Mouse (Mus musculus): ENCODE data around the gene Selenon. TPM values are rescaled to one million over a fixed set of nuclear protein-coding genes. Genes with fewer than 3 reads are reported as not detected.
A peak's percentile ranks its signal among the peaks of the same experiment; 100 is the strongest.
"Not testable (repeated sequence)": the region's sequence is repeated elsewhere in the genome, so short reads cannot be mapped to it uniquely, and the experiment has no call there.

Selenon gene
- total RNA-seq, 4 experiments from 2014 or later = 2.8 to 3.8 (median 3.2) TPM

DNA sequence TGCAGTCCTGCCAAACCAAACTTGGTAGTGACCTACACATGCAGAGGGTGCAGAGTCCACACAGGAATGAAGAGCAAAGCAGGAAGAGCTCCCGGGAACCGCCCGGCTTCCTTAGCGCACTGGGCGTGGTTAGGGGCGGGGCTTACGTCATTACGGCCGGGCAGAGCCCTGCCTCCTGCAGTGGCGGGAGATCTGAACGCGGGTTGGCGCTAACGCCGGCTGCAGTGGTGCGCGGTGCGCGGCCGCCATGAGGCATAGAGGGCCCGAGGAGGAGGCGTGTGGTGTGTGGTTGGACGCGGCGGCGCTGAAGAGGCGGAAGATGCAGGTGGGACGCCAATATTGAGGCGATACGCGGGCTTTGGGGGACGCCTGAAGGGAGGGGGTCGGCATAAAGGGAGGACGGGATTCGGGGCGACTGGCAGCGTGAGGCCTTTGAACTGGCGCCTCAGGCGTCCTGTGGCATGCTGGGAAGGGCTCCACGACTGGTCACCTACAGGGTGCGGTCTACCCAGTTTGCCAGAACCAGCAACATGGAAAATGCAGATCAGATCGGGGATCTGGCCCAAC is 41.0 kb downstream of the Selenon start, which contains the start of gene Aunip:
Gene Aunip, plus strand, starts transcription at position 155 of the 567 bp plus-strand sequence.
- DNase-seq (ENCODE audit: low spot score in 2 of 2) = peak; percentile 78 to 88

DNA sequence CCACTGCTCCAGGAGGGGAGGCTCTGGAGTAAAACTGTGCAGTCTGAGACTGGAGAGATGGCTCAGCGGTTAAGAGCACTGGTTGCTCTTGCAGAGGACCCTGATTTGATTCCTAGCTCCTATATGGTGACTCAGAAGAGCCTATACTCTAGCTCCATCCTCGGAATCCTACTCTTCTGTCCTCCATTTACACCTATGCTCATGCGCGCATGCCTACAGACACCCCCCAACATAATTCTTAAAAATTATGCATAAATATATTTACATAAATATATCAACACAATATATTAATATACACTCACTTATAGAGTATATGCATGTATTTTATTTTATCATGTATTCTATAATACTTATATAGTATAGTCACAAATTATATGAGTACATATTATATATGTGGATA is 41.6 kb downstream of the Selenon start:
- no peak for DNase-seq (ENCODE audit: low spot score in 2 of 2)

DNA sequence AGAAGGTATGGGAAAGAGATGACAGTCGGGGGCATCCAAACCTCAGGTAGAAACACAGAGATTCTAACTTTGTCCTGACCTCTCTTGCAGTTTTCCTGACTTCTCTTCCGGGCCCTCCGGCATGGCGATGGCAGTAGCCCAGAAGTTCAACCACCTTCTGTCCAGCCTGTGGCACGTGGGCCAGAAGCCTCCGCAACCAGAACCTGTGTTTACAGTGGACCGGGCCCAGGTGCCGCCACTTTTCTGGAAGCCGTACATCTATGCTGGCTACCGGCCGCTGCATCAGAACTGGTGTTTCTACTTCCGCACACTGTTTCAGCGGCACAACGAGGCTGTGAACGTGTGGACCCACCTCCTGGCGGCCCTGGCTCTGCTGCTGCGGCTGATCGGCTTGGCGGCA is 45.3 kb downstream of the Selenon start:
- no peak for DNase-seq (ENCODE audit: low spot score in 2 of 2)

DNA sequence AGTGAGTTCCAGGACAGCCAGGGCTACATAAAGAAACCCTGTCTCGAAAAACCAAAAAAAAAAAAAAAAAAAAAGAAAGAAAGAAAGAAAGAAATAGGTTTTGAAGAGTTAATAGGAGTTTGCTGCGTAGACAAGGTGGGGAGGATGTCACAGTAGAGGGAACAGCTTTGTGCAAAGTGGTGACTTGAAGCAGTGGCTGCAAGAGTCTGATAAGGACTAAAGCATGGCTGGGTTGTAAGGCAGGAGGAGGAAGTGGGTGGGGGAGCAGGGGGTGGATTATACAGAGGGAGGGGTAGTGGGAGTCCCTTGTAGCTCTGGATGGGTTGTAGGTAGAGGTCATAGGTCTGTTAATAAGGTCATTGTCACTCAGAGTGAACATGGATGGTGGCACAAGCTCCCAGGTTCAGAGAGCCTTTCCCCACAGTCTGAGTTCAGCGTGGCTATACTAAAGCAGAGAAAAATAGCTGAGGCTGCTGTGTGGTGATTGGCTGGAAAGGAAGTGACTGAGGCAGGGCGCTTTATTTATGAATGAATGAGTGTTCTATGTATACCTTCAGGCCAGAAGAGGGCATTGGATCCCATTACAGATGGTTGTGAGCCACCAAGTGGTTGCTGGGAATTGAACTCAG is 45.9 kb downstream of the Selenon start:
- no peak for DNase-seq (ENCODE audit: low spot score in 2 of 2)

DNA sequence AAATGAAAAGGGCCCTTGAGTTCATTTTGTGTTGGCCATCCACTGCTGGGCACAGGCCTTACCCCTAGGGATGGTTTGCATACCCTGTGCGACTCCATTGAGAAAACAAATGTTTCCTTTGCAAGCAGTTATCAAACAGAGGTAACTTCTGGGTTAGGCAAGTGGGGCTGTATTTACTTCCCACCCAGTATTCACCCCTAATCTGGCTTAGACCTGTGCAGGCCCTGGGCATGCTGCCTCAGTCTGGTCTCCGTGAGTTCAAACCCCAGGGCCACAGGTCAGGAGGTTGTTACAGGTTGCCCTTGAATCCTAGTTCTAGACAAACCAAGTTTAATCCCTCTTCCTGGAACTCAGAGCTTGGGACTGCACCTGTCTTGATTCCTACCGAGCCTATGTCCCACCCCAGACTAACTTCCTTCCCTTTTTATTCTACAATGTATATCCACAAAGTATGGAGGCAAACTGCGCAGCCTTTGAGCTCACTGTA is 46.6 kb downstream of the Selenon start:
- no peak for DNase-seq (ENCODE audit: low spot score in 2 of 2)

GRCm38 (mm10) chr4:134503686-134504357 is 48.1 kb downstream of the Selenon start:
- DNase-seq (ENCODE audit: low spot score in 2 of 2) = no peak

- no peak for DNase-seq (ENCODE audit: low spot score in 2 of 2)
Measured at GRCm38 (mm10) chr4:134501095-134501494, 50.9 kb downstream of the Selenon start.

GRCm38 (mm10) chr4:134498983-134499382 is 53.0 kb downstream of the Selenon start:
- DNase-seq (ENCODE audit: low spot score in 2 of 2) = not testable (repeated sequence)

- DNase-seq (ENCODE audit: low spot score in 2 of 2) = no peak
Measured at GRCm38 (mm10) chr4:134497986-134498731, 53.8 kb downstream of the Selenon start.

GRCm38 (mm10) chr4:134497223-134497622 is 54.7 kb downstream of the Selenon start:
- DNase-seq (ENCODE audit: low spot score in 2 of 2) = no peak

GRCm38 (mm10) chr4:134496595-134497210 is 55.3 kb downstream of the Selenon start, which contains the start of gene Paqr7:
Gene Paqr7 (plus strand): TSS chr4:134496697.
- DNase-seq (ENCODE audit: low spot score in 2 of 2) = peak; percentile 52 to 68

DNA sequence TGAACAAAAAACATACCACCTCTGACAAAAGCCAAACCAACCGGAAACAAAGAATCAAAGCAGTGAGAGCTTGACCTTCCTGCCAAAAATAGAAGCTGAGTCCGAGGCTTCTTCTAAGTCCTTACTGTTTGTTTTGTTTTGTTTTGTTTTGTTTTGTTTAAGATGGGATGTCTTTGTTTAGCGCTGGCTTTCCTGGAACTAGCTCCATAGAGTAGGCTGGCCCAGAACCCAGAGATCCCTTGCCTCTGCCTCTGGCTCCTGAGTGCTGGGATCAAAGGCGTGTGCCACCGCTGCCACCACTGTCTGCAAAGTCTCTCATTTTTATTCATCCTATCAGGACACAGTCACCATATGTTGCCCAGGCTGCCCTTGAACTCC is 56.4 kb downstream of the Selenon start:
- DNase-seq (ENCODE audit: low spot score in 2 of 2) = no peak

- DNase-seq (ENCODE audit: low spot score in 2 of 2) = no peak
Measured at GRCm38 (mm10) chr4:134494780-134495545, 57.0 kb downstream of the Selenon start.

GRCm38 (mm10) chr4:134494161-134494560 is 57.8 kb downstream of the Selenon start:
- not testable (repeated sequence) for DNase-seq (ENCODE audit: low spot score in 2 of 2)

- DNase-seq (ENCODE audit: low spot score in 2 of 2) = no peak
Measured at GRCm38 (mm10) chr4:134491716-134492115, 60.2 kb downstream of the Selenon start.

DNA sequence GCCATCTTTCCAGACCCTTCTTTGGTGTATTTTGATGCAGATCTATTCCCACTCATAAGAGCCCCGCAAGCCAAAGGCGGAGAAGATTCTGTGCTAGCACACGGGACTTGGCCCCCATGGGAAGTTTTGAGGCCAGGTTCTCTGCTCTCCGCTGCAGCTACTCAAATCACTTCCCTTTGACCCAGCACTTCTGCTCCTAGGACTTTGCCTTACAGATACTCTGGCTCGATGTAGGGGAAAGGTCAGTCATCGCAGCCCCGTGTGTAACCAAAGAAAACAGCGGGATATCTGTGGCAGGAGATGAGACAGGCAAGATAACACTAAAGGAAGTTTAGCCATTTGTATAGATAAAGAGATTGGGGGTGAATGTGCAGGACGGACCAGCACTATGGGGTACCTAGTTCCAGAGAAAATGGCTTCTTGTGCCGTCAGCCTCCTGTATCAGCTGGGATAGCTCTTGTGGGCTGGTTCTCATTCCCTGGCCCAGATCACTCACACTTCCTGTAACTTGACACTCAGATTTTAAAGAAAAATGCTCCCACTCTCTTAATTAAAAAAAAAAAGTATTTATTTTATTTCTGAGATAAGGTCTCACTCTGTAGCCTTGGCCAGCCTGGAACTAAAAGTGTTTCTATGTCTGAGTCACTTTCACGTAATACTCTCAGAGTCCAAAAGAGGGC is 61.8 kb downstream of the Selenon start:
- DNase-seq (ENCODE audit: low spot score in 2 of 2) = no peak

DNA sequence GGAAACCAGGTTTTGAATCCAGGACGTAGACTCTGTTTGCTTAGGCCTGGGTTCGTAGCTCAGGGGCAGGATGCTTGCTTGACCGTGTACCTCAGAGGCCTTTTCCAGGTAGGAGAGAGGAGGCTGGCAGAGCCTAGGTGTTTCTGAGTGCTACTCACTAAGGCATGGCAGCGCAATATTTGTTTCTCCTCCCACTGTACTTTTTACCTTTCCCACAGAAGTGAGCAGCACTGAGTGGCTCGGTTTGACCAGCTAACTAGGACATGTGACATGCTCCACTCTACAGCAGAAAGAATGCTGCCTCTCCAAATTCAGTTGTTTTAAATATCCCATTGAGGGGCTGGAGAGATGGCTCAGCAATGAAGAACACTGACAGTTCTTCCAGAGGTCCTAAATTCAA is 63.8 kb downstream of the Selenon start:
- no peak for DNase-seq (ENCODE audit: low spot score in 2 of 2)
